Mouse (Mus musculus) E14TG2a.4 (cell line): ENCODE measurements at regions not wholly inside any gene's neighbourhood (a gene's known extent, or its start where the extent isn't known, plus 50 kb on each side); places are given as distances from the start of the nearest gene placed in this dataset.

Source experiments
- H3K27me3 ChIP-seq: 2 replicates; pipeline ENCODE4 v1.6.1; 2014; ENCODE audit warnings: low read length, control low read depth; ENCODE audit not compliant: insufficient read depth
- H3K36me3 ChIP-seq: 2 replicates; pipeline ENCODE4 v1.6.1; 2014; ENCODE audit warnings: low read length, control low read depth; ENCODE audit not compliant: insufficient read depth
- H3K4me1 ChIP-seq: replicated peaks from 2 replicates; pipeline ENCODE4 v1.6.1; 2014; ENCODE audit warnings: low read depth, low read length, control low read depth
- H3K4me3 ChIP-seq: replicated peaks from 2 replicates; pipeline ENCODE4 v1.5.1; 2014; ENCODE audit warnings: mild to moderate bottlenecking, low read length
- H3K9me3 ChIP-seq: 2 replicates; pipeline ENCODE4 v1.6.1; 2014; ENCODE audit warnings: low read length, control low read depth
- CTCF ChIP-seq: conservative IDR thresholded peaks from 2 replicates; pipeline ENCODE4 v1.5.1; 2014; ENCODE audit warnings: low read length
- NANOG ChIP-seq: IDR thresholded peaks from 2 replicates; pipeline ENCODE4 v1.6.1; 2014; ENCODE audit warnings: borderline replicate concordance, low read length, mixed read lengths
- POU5F1 ChIP-seq: IDR thresholded peaks from 2 replicates; pipeline ENCODE4 v1.6.1; 2014; ENCODE audit warnings: low read length, borderline replicate concordance

- H3K27me3 ChIP-seq, result no peaks in the 10 kb centered on the region
- no peaks in the 10 kb centered on the region for H3K4me1 ChIP-seq
- no peak for TF ChIP-seq CTCF
- no peak for TF ChIP-seq NANOG
- no peak for TF ChIP-seq POU5F1
- H3K9me3 ChIP-seq, result no peaks in the 10 kb centered on the region
- no peak overlapping the region for H3K4me3 ChIP-seq
- H3K36me3 ChIP-seq, result no peaks in the 10 kb centered on the region
Observed at GRCm38 (mm10) chr13:16382936-16383511, 371.4 kb downstream of the Inhba start.

GRCm38 (mm10) chr13:16416356-16417019 is 404.8 kb downstream of the Inhba start:
- no peak for TF ChIP-seq NANOG
- Histone ChIP-seq H3K4me3 (no peak overlapping the region), H3K27me3 (no peaks in the 10 kb centered on the region), H3K9me3 (no peaks in the 10 kb centered on the region), H3K36me3 (no peaks in the 10 kb centered on the region), H3K4me1 (no peaks in the 10 kb centered on the region)

- no peaks in the 10 kb centered on the region for H3K36me3 ChIP-seq
- no peaks in the 10 kb centered on the region for H3K9me3 ChIP-seq
- TF ChIP-seq POU5F1 (no peak), CTCF (no peak), NANOG (no peak)
- H3K4me3 ChIP-seq, result no peak overlapping the region
- no peaks in the 10 kb centered on the region for H3K27me3 ChIP-seq
- 0 out of 2 replicates have a peak, but pooled peaks cover 3% of the 10 kb centered on the region for H3K4me1 ChIP-seq
Observed at GRCm38 (mm10) chr13:16424147-16424546, 412.5 kb downstream of the Inhba start.

- Histone ChIP-seq H3K36me3 (no peaks in the 10 kb centered on the region), H3K9me3 (no peaks in the 10 kb centered on the region), H3K4me3 (no peak overlapping the region), H3K4me1 (no peaks in the 10 kb centered on the region), H3K27me3 (no peaks in the 10 kb centered on the region)
- no peak for TF ChIP-seq NANOG
- no peak for TF ChIP-seq POU5F1
- no peak for TF ChIP-seq CTCF
Observed at GRCm38 (mm10) chr13:16435436-16435835, 423.8 kb downstream of the Inhba start.

GRCm38 (mm10) chr13:16453234-16453633 is 441.6 kb downstream of the Inhba start:
- Histone ChIP-seq H3K27me3 (no peaks in the 10 kb centered on the region), H3K9me3 (no peaks in the 10 kb centered on the region), H3K36me3 (no peaks in the 10 kb centered on the region), H3K4me1 (no peaks in the 10 kb centered on the region), H3K4me3 (no peak overlapping the region)
- no peak for TF ChIP-seq CTCF
- TF ChIP-seq NANOG, result no peak
- no peak for TF ChIP-seq POU5F1

- H3K4me1 ChIP-seq, result no peaks in the 10 kb centered on the region
- no peaks in the 10 kb centered on the region for H3K36me3 ChIP-seq
- no peaks in the 10 kb centered on the region for H3K27me3 ChIP-seq
- H3K4me3 ChIP-seq, result no peak overlapping the region
- TF ChIP-seq NANOG, result no peak
- no peaks in the 10 kb centered on the region for H3K9me3 ChIP-seq
Observed at GRCm38 (mm10) chr13:16459743-16460142, 448.1 kb downstream of the Inhba start.

- Histone ChIP-seq H3K36me3 (no peaks in the 10 kb centered on the region), H3K27me3 (no peaks in the 10 kb centered on the region), H3K9me3 (no peaks in the 10 kb centered on the region), H3K4me1 (no peaks in the 10 kb centered on the region), H3K4me3 (no peak overlapping the region)
- TF ChIP-seq CTCF (no peak), NANOG (no peak), POU5F1 (no peak)
Observed at GRCm38 (mm10) chr13:16461681-16462080, 450.0 kb downstream of the Inhba start.

- H3K36me3 ChIP-seq, result no peaks in the 10 kb centered on the region
- H3K27me3 ChIP-seq, result no peaks in the 10 kb centered on the region
- no peaks in the 10 kb centered on the region for H3K4me1 ChIP-seq
- H3K9me3 ChIP-seq, result no peaks in the 10 kb centered on the region
- TF ChIP-seq NANOG (no peak), CTCF (no peak), POU5F1 (no peak)
- no peak overlapping the region for H3K4me3 ChIP-seq
Observed at GRCm38 (mm10) chr13:16464823-16465222, 453.2 kb downstream of the Inhba start.

GRCm38 (mm10) chr13:16465317-16465716 is 453.7 kb downstream of the Inhba start:
- no peak overlapping the region for H3K4me3 ChIP-seq
- no peaks in the 10 kb centered on the region for H3K27me3 ChIP-seq
- H3K4me1 ChIP-seq, result no peaks in the 10 kb centered on the region
- TF ChIP-seq CTCF (no peak), NANOG (no peak), POU5F1 (no peak)
- no peaks in the 10 kb centered on the region for H3K9me3 ChIP-seq
- no peaks in the 10 kb centered on the region for H3K36me3 ChIP-seq
